Mouse (Mus musculus): ENCODE data around the gene Tnfrsf25. TPM values are rescaled to one million over a fixed set of nuclear protein-coding genes. Genes with fewer than 3 reads are reported as not detected.

The Tnfrsf25 gene
- 1.8 and 2.3 TPM in 2 replicates for total RNA-seq (2017)

DNA sequence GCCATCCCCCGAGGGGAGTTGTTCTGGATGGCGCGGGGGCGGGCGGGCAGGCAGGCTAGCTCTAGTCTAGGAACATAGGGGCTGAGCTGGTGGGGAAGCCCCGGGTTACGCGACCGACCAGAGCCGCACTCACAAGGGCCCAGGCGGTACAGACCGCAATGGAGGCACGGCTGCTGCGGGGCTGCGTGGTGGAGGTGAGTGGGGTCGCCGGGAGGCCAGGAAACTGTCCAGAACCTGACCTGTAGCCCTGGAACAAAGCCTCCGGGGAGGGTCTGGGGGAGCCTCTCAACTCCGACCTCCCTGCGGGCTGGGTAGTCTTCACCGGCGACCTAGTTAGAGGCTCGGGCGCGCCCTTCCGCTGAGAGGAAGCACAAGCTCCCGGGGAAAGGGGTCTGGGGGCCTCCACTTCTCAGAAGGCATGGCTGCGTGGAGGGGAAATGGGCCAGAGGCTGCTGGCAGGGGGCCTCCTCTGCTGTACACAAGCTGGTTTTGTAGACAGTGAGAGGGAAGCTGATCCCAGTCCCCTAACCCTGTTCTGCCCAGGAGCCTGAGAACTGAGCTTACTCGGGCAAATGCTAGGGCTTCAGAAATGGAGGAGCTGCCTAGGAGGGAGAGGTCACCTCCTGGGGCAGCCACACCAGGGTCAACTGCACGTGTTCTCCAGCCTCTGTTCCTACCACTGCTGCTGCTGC lies at the start of gene Tnfrsf25:
Gene Tnfrsf25 (plus strand): TSS at position 14 of the 692 bp plus-strand sequence.
- no peak for ATAC-seq (ENCODE audit: extremely low read depth, insufficient number of reproducible peaks, low FRiP score, poor library complexity, severe bottlenecking)

DNA sequence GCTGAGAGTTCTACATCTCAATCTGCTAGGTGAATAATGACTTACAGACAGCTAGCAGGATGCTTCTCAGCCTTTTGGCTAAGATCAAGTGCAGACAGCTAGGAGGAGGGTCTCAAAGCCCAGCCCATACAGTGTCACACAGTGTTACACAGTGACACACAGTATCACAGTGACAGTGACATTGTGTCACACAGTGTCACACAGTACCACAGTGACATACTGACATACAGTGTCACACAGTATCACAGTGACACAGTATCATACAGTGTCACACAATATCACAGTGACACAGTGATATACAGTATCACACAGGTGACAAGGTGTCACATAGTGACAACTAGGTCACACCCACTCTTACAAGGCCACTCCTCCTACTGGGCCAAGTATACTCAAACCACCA lies 48.5 kb upstream of the Tnfrsf25 start:
- no peak for ATAC-seq (ENCODE audit: extremely low read depth, insufficient number of reproducible peaks, low FRiP score, poor library complexity, severe bottlenecking)

DNA sequence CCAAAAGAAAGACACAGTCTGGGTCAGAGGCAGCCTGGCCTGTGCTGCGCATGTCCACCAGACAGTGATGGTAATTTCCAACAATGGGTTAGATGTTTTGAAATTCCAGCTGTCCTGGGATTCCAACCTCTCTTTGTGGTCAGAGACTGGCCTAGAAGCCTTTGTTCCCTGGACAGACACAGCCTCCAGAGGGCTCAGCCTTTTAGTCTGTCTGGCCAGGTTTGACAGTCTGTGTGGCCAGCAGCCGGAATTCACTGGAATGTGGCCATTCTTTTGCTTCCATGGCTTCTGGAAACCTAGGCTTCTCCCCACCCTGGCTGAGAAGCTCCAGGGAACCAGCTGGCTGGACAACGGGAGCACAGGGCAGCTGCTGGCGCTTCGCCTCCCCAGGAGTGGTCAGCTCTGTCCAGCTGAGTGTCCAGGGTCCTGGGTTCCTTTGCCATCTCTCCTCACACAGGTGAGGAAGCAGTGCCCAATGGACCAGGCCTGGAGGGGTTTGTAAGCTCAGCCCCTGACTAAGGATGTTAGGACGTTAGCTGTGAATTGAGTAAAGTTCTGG lies 47.5 kb upstream of the Tnfrsf25 start:
- no peak for ATAC-seq (ENCODE audit: extremely low read depth, insufficient number of reproducible peaks, low FRiP score, poor library complexity, severe bottlenecking)

DNA sequence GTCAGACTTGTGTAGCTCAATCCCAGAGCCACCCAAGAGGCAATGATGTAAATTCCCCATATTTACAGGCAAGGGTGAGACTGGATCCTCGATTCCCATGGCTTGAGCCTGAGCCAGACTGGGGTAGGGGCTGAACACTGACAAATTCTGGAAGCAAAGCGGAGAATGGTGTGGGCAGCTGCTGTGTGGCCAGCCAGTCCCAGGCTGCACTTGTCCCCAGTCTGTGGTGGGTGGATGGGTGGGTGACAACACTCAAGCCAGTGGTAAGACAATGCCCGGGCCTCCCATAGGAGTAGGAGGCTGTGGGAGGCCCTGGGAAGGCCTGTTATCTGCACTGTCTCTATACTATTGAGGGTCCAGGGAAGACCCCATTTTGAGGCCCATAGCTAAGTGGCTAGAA lies 46.5 kb upstream of the Tnfrsf25 start:
- ATAC-seq (ENCODE audit: extremely low read depth, insufficient number of reproducible peaks, low FRiP score, poor library complexity, severe bottlenecking): no peak

DNA sequence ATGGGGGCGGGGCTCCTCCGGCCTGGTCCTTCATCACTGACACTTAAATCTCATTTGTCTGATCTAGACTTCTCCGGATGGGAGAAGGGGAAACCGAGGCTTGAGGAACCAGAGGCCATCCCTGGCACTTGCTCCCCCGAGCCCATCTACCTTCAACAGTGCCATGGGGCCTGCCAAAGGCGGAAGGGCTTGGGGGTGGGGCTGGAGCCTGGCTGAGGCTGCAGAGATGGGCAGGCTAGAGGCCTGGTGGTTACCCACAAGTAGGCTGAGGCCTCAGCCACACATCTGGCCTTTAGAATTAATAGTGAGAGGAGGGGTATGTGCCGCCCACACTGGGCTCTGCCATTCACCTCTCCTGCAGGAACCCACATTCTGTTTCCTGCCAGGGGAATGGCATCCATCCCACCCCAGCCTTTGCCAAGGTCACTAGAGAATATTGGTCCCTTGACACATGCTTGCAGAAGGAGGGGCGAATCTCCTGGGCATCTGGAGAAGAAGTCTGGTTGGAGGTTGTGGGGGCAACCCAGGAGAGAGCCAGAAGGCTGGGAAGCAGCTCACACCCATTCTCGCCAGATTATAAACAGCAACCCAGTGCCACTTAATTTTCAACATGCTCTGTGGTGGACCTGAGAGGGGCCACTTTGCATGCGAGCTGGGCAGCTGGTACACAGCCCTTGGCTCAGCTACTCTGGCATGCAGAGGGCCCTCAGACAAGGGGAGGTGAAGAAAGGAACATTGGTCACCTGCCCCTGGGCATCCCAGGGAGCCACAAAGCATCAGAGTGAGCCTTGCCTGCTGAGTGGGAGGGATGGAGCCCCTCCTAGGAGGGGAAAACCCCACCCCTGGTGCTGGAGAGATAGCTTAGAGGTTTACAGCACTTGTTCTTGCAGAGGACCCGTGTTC lies 45.0 kb upstream of the Tnfrsf25 start:
- ATAC-seq (ENCODE audit: extremely low read depth, insufficient number of reproducible peaks, low FRiP score, poor library complexity, severe bottlenecking): no peak

DNA sequence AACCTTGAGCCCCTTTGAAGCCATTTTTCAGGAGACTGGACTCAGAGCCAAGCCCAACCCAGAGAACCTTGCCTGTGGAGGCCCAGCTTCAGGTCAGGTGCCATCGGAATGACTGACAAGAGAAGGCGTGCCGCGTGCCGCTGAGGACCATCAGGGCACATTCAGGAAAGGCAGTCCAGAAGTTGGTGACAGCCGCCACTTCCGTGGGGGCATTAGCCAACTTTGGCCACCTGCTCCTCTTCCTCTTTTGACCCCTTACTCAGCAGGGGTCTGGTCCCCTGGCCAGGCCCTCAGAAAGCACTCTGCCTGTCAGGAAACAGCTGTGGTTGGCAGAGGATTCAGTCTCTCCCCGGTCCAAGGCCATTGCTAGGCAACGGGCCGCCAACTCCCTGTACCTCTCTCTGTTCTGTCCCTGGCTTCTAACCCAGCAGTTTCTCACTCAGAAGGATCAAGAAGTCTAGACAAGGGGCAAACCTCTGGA lies 43.6 kb upstream of the Tnfrsf25 start, which contains the start of gene Plekhg5:
Gene Plekhg5 (plus strand): TSS at position 378 of the 481 bp plus-strand sequence.
- no peak for ATAC-seq (ENCODE audit: extremely low read depth, insufficient number of reproducible peaks, low FRiP score, poor library complexity, severe bottlenecking)

DNA sequence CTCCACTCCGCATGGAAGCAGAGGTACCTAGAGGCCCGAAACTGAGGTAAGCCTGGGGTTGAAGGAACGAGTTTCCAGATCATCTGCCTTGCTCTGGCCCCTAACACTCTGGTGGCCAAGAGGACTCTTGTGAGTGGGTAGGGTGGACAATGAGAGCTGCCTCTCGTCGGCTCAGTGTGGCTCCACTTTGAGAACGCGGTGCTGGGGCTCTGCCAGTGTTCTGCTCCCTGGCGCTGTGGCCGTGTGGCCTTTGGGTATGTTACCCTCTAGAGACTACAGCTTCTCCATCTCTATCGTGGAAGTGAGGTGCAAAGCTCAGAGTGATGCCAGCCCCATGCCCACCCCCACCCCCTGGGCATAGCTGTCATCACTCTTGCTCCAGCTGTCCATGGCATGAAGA lies 43.1 kb upstream of the Tnfrsf25 start:
- ATAC-seq (ENCODE audit: extremely low read depth, insufficient number of reproducible peaks, low FRiP score, poor library complexity, severe bottlenecking): no peak

DNA sequence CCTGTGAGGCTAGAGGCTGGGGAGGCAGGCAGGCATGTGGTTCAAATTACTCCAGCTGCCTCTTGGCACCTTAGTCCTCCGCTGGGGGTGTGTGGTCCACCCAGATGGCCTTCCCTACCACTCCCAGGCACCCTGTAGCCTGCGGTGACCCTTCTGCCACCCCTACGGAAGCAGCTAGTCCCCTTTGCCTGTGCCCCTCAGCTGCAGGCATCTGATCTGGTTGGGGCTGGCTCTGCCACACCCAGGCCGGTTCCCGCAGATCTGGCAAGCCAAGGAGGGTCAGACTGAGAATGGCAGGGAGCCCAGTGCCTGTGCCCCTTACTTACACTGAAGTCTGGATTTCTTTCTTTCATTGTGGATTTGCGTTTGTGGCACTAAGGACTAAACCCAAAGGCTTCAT lies 42.0 kb upstream of the Tnfrsf25 start:
- no peak for ATAC-seq (ENCODE audit: extremely low read depth, insufficient number of reproducible peaks, low FRiP score, poor library complexity, severe bottlenecking)

DNA sequence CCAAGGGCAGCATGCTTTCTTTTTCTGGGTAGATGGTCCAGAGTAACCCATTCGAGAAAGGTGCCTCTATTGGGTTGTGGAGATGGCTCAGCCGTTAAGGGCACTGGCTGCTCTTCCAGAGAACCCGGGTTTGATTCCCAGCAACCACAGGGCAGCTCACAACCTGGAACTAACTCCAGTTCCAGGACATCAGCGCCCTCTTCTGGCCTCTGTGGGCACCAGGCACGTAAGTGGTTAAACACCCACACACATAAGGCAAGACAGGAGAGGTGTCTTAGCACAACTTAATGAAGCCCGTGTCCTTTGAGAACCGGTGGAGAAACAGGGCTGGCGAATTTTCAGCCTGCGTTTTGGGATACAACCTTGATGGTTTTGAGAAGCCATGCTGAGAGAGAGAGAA lies 41.2 kb upstream of the Tnfrsf25 start:
- ATAC-seq (ENCODE audit: extremely low read depth, insufficient number of reproducible peaks, low FRiP score, poor library complexity, severe bottlenecking): no peak

DNA sequence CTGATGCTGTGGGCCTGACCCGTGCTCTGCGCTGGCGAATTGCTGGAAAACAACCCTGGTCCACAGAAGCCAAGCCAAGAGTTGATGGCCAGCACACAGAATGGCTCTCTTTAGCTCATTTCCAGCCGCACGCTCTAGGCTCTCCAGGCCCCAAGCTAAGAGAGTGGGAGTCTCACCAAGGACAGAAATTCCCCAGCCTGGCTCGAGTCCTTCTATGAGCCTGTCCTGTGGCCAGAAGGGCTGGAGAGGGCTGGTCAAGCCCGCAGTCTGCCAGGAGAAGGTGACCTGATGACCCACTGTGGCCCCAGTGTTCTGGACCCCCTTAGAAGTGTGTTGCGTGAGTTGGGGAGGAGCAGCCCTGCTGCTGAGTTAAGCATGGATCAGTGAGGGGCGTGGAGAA lies 38.5 kb upstream of the Tnfrsf25 start:
- ATAC-seq (ENCODE audit: extremely low read depth, insufficient number of reproducible peaks, low FRiP score, poor library complexity, severe bottlenecking): no peak

DNA sequence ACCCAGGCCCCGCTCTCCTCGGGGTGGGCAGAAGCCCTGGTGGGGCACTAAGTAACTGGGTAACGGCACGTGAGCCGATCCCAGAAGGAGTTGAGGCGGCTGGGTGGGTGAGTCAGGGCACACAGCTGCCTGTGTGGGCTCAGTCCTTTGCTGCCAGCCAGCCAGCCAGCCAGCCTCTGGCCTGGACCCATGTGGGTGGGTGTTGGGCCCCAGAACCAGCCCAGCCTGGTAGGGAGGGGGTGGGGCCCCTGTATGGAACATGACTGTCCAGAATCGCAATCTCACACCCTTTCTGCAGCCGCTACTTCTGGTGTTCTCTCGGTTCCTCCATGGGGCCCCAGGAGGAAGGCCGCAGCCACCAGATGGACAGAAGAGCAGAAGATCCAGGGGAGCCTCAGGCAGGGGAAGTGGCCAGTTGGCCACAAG lies 37.6 kb upstream of the Tnfrsf25 start:
- no peak for ATAC-seq (ENCODE audit: extremely low read depth, insufficient number of reproducible peaks, low FRiP score, poor library complexity, severe bottlenecking)

DNA sequence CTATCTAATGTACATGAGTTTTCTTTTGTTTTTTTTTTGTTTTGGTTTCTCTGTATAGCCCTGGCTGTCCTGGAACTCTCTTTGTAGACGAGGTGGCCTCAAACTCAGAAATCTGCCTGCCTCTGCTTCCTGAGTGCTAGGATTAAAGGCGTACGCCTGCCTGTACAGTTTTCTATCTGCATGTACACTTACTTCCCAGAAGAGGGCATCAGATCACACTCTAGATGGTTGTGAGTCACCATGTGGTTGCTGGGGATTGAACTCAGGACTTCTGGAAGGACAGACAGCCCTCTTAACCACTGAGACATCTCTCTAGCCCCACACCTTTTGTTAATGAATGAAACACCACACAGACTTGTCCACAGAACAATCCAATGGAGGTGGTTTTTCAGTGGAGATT lies 36.5 kb upstream of the Tnfrsf25 start:
- ATAC-seq (ENCODE audit: extremely low read depth, insufficient number of reproducible peaks, low FRiP score, poor library complexity, severe bottlenecking): no peak

DNA sequence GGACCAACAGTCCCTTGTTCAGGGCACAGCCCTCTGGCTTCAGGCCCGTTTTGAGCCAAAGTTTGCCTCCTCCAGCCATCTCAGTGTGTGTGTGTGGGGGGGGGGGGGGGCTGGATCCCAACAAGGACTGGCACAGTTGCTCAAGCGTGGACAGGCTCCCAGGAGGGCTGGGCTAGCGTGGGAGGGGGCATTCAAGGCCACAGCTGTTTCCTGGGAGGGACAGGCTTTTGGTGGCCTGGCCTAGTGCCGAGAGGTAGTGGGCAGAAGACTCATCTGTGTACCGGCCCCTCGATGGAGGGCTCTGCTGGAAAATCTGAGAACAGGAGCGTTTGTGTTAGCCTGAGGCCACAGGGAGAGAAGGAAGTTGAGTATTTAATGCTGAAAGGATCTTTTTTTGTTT lies 35.8 kb upstream of the Tnfrsf25 start:
- no peak for ATAC-seq (ENCODE audit: extremely low read depth, insufficient number of reproducible peaks, low FRiP score, poor library complexity, severe bottlenecking)

DNA sequence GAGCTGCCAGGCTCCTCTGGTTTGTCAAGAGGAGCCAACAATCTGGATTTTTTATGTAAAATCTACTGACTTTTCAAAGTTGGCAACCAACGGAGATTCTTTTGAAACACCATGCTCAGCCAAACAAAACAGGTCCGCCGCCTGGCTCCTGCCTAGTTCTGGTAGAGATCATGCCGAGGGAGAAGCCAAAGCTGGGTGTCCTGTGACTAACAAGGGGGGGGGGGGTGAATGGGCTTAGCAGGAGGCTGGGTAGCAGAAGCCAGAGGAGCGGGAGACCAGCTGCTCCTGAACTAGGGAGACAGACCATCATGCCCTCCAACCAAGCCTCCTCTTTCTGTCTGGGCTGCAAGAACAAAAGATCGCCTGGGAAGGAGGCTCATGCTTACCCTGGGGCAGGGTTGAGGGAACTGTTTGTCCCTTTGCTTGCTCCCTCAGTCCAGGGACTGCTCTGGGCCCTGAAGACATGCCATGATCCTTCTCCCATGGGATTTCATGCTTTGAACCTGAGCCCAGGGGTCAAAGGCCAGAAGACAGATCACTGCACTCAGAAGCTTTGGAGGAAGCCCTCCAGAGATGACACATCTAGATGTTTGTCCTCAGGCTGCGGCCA lies 32.0 kb upstream of the Tnfrsf25 start:
- ATAC-seq (ENCODE audit: extremely low read depth, insufficient number of reproducible peaks, low FRiP score, poor library complexity, severe bottlenecking): no peak

DNA sequence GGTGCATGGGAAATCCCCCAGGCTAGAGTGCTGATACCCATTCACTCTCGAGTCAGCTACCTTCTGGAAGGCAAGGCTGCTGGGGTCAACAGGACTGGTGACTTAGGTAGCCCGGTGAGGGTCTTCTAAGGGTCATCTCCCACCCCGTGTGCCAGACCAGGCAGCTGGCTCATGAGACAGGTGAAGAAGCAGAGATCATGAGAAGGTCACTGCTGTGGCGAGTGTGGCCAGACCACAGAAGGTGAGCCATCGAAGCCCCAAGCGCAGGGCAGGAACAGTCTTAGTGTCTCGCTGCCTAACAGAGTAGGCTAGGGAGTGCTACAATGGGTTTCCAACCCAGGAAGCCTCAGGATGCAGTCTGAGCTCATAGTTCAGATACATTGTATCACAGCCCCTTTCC lies 31.1 kb upstream of the Tnfrsf25 start:
- ATAC-seq (ENCODE audit: extremely low read depth, insufficient number of reproducible peaks, low FRiP score, poor library complexity, severe bottlenecking): no peak

DNA sequence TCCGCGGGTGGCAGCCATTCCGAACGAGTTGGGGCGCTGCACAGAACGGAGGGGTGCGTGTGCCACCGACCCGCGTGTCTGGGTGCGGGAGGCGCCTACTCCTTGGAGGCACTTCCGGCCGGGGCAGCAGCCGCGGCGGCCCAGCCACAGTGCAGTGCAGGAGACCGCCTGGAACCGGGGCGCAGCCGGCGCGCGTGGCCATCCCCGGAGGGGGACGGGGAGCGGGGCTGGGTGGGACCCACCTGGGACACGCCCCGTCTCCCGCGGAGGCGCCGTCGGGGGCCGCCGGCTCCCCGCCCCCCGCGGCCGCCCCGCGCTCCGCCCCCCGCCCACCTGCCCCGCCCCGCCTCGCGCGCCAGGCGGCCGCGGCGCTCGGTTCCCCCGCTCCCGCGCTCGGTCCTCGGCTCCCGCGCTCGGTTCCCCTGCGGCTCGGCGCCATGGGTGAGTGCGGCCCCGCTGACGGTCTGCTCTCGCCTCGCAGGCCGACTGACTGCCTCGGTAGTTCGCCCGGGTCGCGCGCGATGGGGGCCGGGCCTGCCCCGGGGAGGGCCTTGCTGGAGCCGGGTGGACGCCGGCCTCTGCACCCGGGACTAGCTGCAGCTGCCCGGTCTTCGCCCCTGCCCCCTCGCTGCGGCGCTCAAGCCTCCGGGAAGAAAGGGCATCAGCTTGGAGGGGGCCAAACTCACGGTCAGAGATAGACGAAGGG lies 29.1 kb upstream of the Tnfrsf25 start:
- ATAC-seq (ENCODE audit: extremely low read depth, insufficient number of reproducible peaks, low FRiP score, poor library complexity, severe bottlenecking): no peak

DNA sequence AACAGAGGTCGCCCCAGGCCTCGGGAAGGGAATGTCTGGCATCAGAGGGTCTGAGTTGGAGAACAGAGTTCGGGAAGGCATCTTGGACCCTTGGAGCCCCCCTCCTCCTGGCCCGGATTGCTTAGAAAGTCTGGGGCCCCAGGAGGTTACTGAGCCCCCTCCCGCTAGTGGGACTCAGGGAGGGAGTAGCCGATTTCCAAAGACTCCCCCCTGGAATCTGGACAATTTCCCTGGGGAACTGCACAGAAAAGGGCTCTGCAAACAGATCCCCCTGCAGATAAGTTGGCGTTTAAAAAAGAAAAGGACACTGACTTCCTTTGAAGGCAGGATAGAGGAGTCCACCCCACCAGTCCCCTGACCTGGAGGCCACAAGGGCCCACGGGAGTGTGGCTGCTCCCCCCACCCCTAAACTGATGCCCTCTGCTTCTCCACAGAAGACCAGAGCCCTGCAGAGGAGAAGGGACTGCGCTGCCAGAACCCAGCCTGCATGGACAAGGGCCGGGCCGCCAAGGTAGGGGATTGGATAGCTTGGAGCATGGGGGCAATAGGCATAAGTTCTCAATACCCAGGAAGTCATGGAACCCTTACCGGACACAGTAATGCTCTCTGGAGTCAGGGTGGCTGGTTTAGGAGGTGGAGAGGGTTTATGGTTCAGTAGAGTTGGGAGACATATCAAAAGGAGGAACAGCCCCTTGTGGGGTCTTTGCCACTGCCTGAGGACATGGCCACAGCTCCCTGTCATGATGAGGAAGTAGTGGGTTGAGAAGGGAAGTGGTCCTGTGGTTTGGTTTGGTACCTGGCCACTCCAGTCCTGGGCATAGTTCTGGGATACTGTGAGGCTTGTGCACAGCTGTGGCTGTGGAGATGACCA lies 28.3 kb upstream of the Tnfrsf25 start:
- no peak for ATAC-seq (ENCODE audit: extremely low read depth, insufficient number of reproducible peaks, low FRiP score, poor library complexity, severe bottlenecking)

DNA sequence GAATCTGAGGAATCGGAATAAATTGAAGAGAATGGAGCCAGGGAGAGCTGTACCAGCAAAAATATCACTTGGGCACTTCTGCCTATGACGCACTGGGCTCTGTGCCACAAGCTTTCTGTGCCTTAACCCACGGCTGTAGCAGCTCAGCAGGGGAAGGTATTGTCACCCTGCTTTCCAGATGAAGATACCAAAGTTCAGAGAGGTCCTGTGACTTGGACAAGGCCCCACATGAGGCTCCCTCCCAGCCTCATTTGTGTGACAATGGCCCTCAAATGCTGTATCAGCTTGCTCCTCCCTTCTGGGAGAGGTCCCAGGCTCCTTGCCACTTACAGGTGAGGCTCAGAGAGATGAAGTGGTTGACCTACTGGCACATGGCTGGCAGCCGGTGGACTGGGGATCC lies 27.6 kb upstream of the Tnfrsf25 start:
- no peak for ATAC-seq (ENCODE audit: extremely low read depth, insufficient number of reproducible peaks, low FRiP score, poor library complexity, severe bottlenecking)

Data from neutrophil, adult 5-6 weeks (primary cell).